Mouse (Mus musculus) midbrain, embryonic 11.5 days (tissue): ENCODE results near the gene Strip1. TPM values are rescaled to one million over a fixed set of nuclear protein-coding genes. Genes with fewer than 3 reads are reported as not detected.

Source experiments
- ATAC-seq: fragments of 200-750 bp; cut with Nextera tagmentation; 2 replicates; pipeline ENCODE4 v1.8.0; 2017; ENCODE audit warnings: moderate TSS enrichment, moderate library complexity; ENCODE audit not compliant: low FRiP score
- DNase-seq: peaks from one replicate; pipeline ENCODE4 v3.0.0; 2015; ENCODE audit warnings: low spot score; ENCODE audit errors: missing footprints
- H3K27ac ChIP-seq: fragments of 300-500 bp; sonication (generic); 2 replicates; pipeline ENCODE4 v1.5.1; 2014; ENCODE audit warnings: low read depth, low read length
- H3K27me3 ChIP-seq: fragments of 300-500 bp; sonication (generic); 2 replicates; pipeline ENCODE4 v1.6.1; 2014; ENCODE audit warnings: mild to moderate bottlenecking, low read length, moderate library complexity, mixed read lengths; ENCODE audit not compliant: control insufficient read depth, insufficient read depth
- H3K36me3 ChIP-seq: fragments of 300-500 bp; sonication (generic); 2 replicates; pipeline ENCODE4 v1.6.1; 2014; ENCODE audit warnings: mild to moderate bottlenecking, low read length, moderate library complexity, mixed read lengths; ENCODE audit not compliant: control insufficient read depth, insufficient read depth
- H3K4me1 ChIP-seq: fragments of 300-500 bp; sonication (generic); 2 replicates; pipeline ENCODE4 v1.6.1; 2014; ENCODE audit warnings: low read length; ENCODE audit not compliant: control insufficient read depth, insufficient read depth
- H3K4me2 ChIP-seq: fragments of 300-500 bp; sonication (generic); 2 replicates; pipeline ENCODE4 v1.6.1; 2014; ENCODE audit warnings: mild to moderate bottlenecking, moderate library complexity
- H3K4me3 ChIP-seq: fragments of 300-500 bp; sonication (generic); 2 replicates; pipeline ENCODE4 v1.5.1; 2014; ENCODE audit warnings: low read depth, low read length
- H3K9ac ChIP-seq: fragments of 300-500 bp; sonication (generic); 2 replicates; pipeline ENCODE4 v1.6.1; 2014; ENCODE audit warnings: low read length
- H3K9me3 ChIP-seq: fragments of 300-500 bp; sonication (generic); 2 replicates; pipeline ENCODE4 v1.6.1; 2016; ENCODE audit warnings: low read length; ENCODE audit not compliant: control insufficient read depth
- WGBS: fragments of 180-500 bp; shearing (Covaris S2); extraction: QIAGEN DNeasy Blood & Tissue Kit; methylation state at CpG from one replicate; pipeline ENCODE4 v1.1.7; 2014; 5-methylcytosine and 5-hydroxymethylcytosine counted together
- polyA plus RNA-seq: library from polyadenylated mRNA; unstranded; fragments of >200 nt; fragmentation: Nextera tagmentation; extraction: Ambion mirVana; gene quantifications from 2 replicates; pipeline ENCODE4 v1.2.1, GENCODE M21; 2014

The Strip1 gene
- polyA plus RNA-seq, 1 experiment from 2014 or later: 87.6 TPM

GRCm38 (mm10) chr3:107577810-107578390 lies 53.6 kb downstream of the Strip1 start:
- ATAC-seq (no peak), DNase-seq (no peak)
- 42% methylated on average over 3 of the region's 3 CpGs for WGBS
- no peaks in the 10 kb centered on the region for H3K4me1 ChIP-seq
- H3K9ac ChIP-seq: no peak overlapping the region
- H3K4me3 ChIP-seq: no peak overlapping the region
- no peaks in the 10 kb centered on the region for H3K9me3 ChIP-seq
- no peaks in the 10 kb centered on the region for H3K36me3 ChIP-seq
- H3K27ac ChIP-seq: no peak overlapping the region
- no peak overlapping the region for H3K4me2 ChIP-seq
- H3K27me3 ChIP-seq: peaks cover 32% of the 10 kb centered on the region

DNA sequence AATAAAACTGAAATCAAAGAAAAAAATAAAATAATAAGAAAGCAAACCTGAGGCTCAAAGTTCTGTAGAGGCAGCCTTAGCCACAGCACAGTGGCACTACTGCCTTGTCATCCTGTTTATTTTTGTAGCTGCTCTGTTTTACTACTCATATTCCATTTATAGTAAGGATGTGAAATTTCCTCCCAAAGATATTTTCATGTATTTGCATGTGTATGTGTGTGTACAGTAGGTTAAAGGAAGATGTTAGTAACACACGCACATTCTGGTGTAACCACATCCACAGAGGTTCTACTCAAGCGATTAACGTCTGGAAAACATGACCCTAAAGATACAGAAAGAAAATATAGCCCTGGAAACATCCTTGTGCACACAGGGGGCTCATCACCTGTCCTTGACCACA lies 54.7 kb downstream of the Strip1 start:
- DNase-seq: no peak
- ATAC-seq: no peak
- Histone ChIP-seq H3K9ac (no peak overlapping the region), H3K4me2 (no peak overlapping the region), H3K9me3 (no peaks in the 10 kb centered on the region), H3K36me3 (no peaks in the 10 kb centered on the region), H3K4me3 (no peak overlapping the region), H3K4me1 (no peaks in the 10 kb centered on the region), H3K27me3 (peaks cover 21% of the 10 kb centered on the region), H3K27ac (no peak overlapping the region)
- WGBS: 86% methylated on average over 3 of the region's 3 CpGs

- ATAC-seq: no peak
- no peaks in the 10 kb centered on the region for H3K27me3 ChIP-seq
- WGBS: 56% methylated on average over 2 of the region's 2 CpGs
- H3K9me3 ChIP-seq: no peaks in the 10 kb centered on the region
- H3K4me3 ChIP-seq: no peak overlapping the region
- no peak overlapping the region for H3K9ac ChIP-seq
- no peak overlapping the region for H3K4me2 ChIP-seq
- no peak overlapping the region for H3K27ac ChIP-seq
- H3K36me3 ChIP-seq: no peaks in the 10 kb centered on the region
- DNase-seq: peak; percentile 82
- no peaks in the 10 kb centered on the region for H3K4me1 ChIP-seq
Measured at GRCm38 (mm10) chr3:107571205-107571604, 60.3 kb downstream of the Strip1 start.

DNA sequence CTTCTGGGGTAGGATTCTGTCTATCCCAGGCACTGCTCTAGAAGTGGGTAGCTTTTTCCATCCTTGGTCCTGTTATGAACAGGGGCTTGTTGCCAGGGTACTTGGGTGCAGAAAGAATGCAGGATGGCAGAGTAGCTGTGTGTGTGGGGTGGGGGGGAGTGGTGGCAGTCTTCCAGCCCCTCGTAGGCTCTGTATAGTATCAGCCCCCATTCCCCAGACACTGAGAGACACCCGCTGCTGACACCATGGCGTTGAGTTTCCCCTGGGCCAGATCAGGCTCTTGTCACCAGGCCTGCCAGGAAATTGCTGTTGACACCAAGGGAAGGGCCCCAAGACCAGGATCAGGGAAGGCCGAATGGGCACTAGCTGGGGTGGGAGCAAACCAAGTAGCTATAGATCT lies 62.8 kb downstream of the Strip1 start:
- Histone ChIP-seq H3K27me3 (no peaks in the 10 kb centered on the region), H3K27ac (no peak overlapping the region), H3K4me2 (no peak overlapping the region), H3K4me1 (no peaks in the 10 kb centered on the region), H3K9ac (no peak overlapping the region), H3K4me3 (no peak overlapping the region), H3K9me3 (no peaks in the 10 kb centered on the region), H3K36me3 (no peaks in the 10 kb centered on the region)
- DNase-seq (peak; percentile 26), ATAC-seq (no peak)
- 68% methylated on average over 4 of the region's 4 CpGs for WGBS

- H3K9ac ChIP-seq: no peak overlapping the region
- H3K27me3 ChIP-seq: no peaks in the 10 kb centered on the region
- 82% methylated on average over 7 of the region's 7 CpGs for WGBS
- H3K9me3 ChIP-seq: no peaks in the 10 kb centered on the region
- no peaks in the 10 kb centered on the region for H3K36me3 ChIP-seq
- H3K4me3 ChIP-seq: no peak overlapping the region
- no peaks in the 10 kb centered on the region for H3K4me1 ChIP-seq
- no peak overlapping the region for H3K27ac ChIP-seq
- DNase-seq (peak; percentile 60), ATAC-seq (no peak)
- H3K4me2 ChIP-seq: no peak overlapping the region
Measured at GRCm38 (mm10) chr3:107567766-107568165, 63.7 kb downstream of the Strip1 start.

GRCm38 (mm10) chr3:107565331-107565730 lies 66.2 kb downstream of the Strip1 start:
- H3K27me3 ChIP-seq: no peaks in the 10 kb centered on the region

DNA sequence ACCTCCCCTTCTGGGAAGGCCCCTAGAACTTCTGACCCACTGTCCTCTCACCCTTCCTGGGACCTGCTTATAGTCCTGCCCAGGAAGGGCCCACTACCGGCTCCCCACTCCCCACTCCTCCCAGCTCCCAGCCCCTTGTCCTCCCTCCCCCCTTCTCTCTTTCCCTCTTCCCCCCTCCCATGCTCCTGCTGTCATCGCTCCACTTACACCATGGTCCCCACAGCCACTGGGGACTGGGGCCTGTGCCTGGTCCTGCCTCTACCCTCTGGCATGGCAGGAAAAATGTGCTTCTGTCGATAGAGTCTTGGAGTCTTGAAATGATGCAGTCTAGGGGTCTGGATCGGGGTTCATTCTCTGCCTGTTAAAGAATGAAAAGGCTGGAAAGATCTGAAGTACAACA lies 67.6 kb downstream of the Strip1 start:
- no peaks in the 10 kb centered on the region for H3K36me3 ChIP-seq
- no peak overlapping the region for H3K4me2 ChIP-seq
- ATAC-seq: no peak
- no peak overlapping the region for H3K9ac ChIP-seq
- DNase-seq: peak; percentile 10
- H3K4me1 ChIP-seq: no peaks in the 10 kb centered on the region
- WGBS: 51% methylated on average over 4 of the region's 4 CpGs
- no peaks in the 10 kb centered on the region for H3K27me3 ChIP-seq
- H3K4me3 ChIP-seq: no peak overlapping the region
- no peak overlapping the region for H3K27ac ChIP-seq
- no peaks in the 10 kb centered on the region for H3K9me3 ChIP-seq

More at GRCm38 (mm10) chr3:107565331-107565730, 66.2 kb downstream of the Strip1 start:
- Histone ChIP-seq H3K4me1 (no peaks in the 10 kb centered on the region), H3K36me3 (no peaks in the 10 kb centered on the region), H3K9ac (no peak overlapping the region), H3K4me3 (no peak overlapping the region), H3K27ac (no peak overlapping the region), H3K4me2 (no peak overlapping the region), H3K9me3 (no peaks in the 10 kb centered on the region)
- ATAC-seq (no peak), DNase-seq (peak; percentile 79)
- WGBS: 33% methylated on average over 3 of the region's 3 CpGs

GRCm38 (mm10) chr3:107562591-107562990 lies 68.9 kb downstream of the Strip1 start:
- no peak overlapping the region for H3K4me3 ChIP-seq
- ATAC-seq (no peak), DNase-seq (peak; percentile 10)
- no peaks in the 10 kb centered on the region for H3K36me3 ChIP-seq
- no peaks in the 10 kb centered on the region for H3K9me3 ChIP-seq
- H3K9ac ChIP-seq: no peak overlapping the region
- no peaks in the 10 kb centered on the region for H3K27me3 ChIP-seq
- H3K4me2 ChIP-seq: no peak overlapping the region
- 82% methylated on average over 4 of the region's 4 CpGs for WGBS
- H3K27ac ChIP-seq: no peak overlapping the region
- H3K4me1 ChIP-seq: no peaks in the 10 kb centered on the region
